Mouse (Mus musculus) stomach, postnatal 0 days (tissue): Measurements from ENCODE around the gene Barhl2. TPM values are rescaled to one million over a fixed set of nuclear protein-coding genes. Genes with fewer than 3 reads are reported as not detected.

Experiments used
- ATAC-seq: fragments of 200-750 bp; cut with Nextera tagmentation; 2 replicates; pipeline ENCODE4 v1.8.0; 2017; ENCODE audit not compliant: low FRiP score, low TSS enrichment
- DNase-seq: peaks from one replicate; pipeline ENCODE4 v3.0.0-alpha.2; 2016; ENCODE audit warnings: low spot score
- H3K27ac ChIP-seq: fragments of 300-500 bp; sonication (generic); replicated peaks from 2 replicates; pipeline ENCODE4 v1.5.1; 2014; ENCODE audit warnings: mild to moderate bottlenecking, control low read depth
- H3K27me3 ChIP-seq: fragments of 300-500 bp; sonication (generic); 2 replicates; pipeline ENCODE4 v1.6.1; 2014; ENCODE audit warnings: low read length; ENCODE audit not compliant: control insufficient read depth, insufficient read depth
- H3K36me3 ChIP-seq: fragments of 300-500 bp; sonication (generic); 2 replicates; pipeline ENCODE4 v1.6.1; 2014; ENCODE audit warnings: low read length, mixed read lengths; ENCODE audit not compliant: control insufficient read depth, insufficient read depth
- H3K4me1 ChIP-seq: fragments of 300-500 bp; sonication (generic); replicated peaks from 2 replicates; pipeline ENCODE4 v1.6.1; 2014; ENCODE audit warnings: antibody characterized with exemption; ENCODE audit not compliant: control insufficient read depth, insufficient read depth
- H3K4me2 ChIP-seq: fragments of 300-500 bp; sonication (generic); replicated peaks from 2 replicates; pipeline ENCODE4 v1.6.1; 2014; ENCODE audit warnings: low read depth, mild to moderate bottlenecking, control low read depth, moderate library complexity
- H3K4me3 ChIP-seq: fragments of 300-500 bp; sonication (generic); 2 replicates; pipeline ENCODE4 v1.5.1; 2014; ENCODE audit warnings: low read depth, low read length, control low read depth
- H3K9ac ChIP-seq: fragments of 300-500 bp; sonication (generic); 2 replicates; pipeline ENCODE4 v1.6.1; 2014; ENCODE audit warnings: mild to moderate bottlenecking, low read length, control low read depth, mixed read lengths
- H3K9me3 ChIP-seq: fragments of 300-500 bp; sonication (generic); 2 replicates; pipeline ENCODE4 v1.6.1; 2016; ENCODE audit warnings: low read length; ENCODE audit not compliant: control insufficient read depth
- CTCF ChIP-seq: IDR thresholded peaks from 2 replicates; pipeline ENCODE4 v1.5.1; 2016; ENCODE audit warnings: antibody characterized with exemption, low read depth, mild to moderate bottlenecking, moderate library complexity
- EP300 ChIP-seq: optimal IDR thresholded peaks from 2 replicates; pipeline ENCODE3; 2016; ENCODE audit warnings: antibody characterized with exemption
- WGBS: fragments of 180-500 bp; shearing (Covaris S2); extraction: QIAGEN DNeasy Blood & Tissue Kit; methylation state at CpG from one replicate; pipeline ENCODE4 v1.1.7; 2014; 5-methylcytosine and 5-hydroxymethylcytosine counted together
- polyA plus RNA-seq: library from polyadenylated mRNA; unstranded; fragments of >200 nt; fragmentation: Nextera tagmentation; extraction: Ambion mirVana; gene quantifications from 2 replicates; pipeline ENCODE4 v1.2.1, GENCODE M21; 2015

Gene Barhl2
- polyA plus RNA-seq, 1 experiment from 2014 or later: not detected

GRCm38 (mm10) chr5:106461431-106461830 is 3.5 kb upstream of the Barhl2 start:
- WGBS: 10% methylated on average over 3 of the region's 3 CpGs
- no peak for TF ChIP-seq EP300
- TF ChIP-seq CTCF: no peak
- ATAC-seq: no peak

GRCm38 (mm10) chr5:106460535-106460934 is 2.6 kb upstream of the Barhl2 start:
- Histone ChIP-seq H3K4me3 (no peak overlapping the region), H3K4me2 (no peak overlapping the region), H3K4me1 (no peaks in the 10 kb centered on the region), H3K9me3 (no peaks in the 10 kb centered on the region), H3K36me3 (no peaks in the 10 kb centered on the region), H3K27me3 (peaks cover 41% of the 10 kb centered on the region), H3K9ac (no peak overlapping the region), H3K27ac (no peak overlapping the region)
- 4% methylated on average over 17 of the region's 17 CpGs for WGBS
- TF ChIP-seq CTCF: no peak
- no peak for TF ChIP-seq EP300
- DNase-seq (no peak), ATAC-seq (no peak)

More at GRCm38 (mm10) chr5:106461431-106461830, 3.5 kb upstream of the Barhl2 start:
- Histone ChIP-seq H3K4me2 (no peak overlapping the region), H3K4me3 (no peak overlapping the region), H3K36me3 (no peaks in the 10 kb centered on the region), H3K9ac (no peak overlapping the region), H3K9me3 (no peaks in the 10 kb centered on the region), H3K27ac (no peak overlapping the region), H3K27me3 (peaks cover 45% of the 10 kb centered on the region), H3K4me1 (no peaks in the 10 kb centered on the region)
- no peak for DNase-seq

GRCm38 (mm10) chr5:106460001-106460511 is 2.1 kb upstream of the Barhl2 start:
- Histone ChIP-seq H3K4me1 (no peaks in the 10 kb centered on the region), H3K4me2 (no peak overlapping the region), H3K4me3 (no peak overlapping the region), H3K9me3 (no peaks in the 10 kb centered on the region), H3K36me3 (no peaks in the 10 kb centered on the region), H3K27ac (no peak overlapping the region), H3K27me3 (peaks cover 41% of the 10 kb centered on the region), H3K9ac (no peak overlapping the region)
- no peak for TF ChIP-seq EP300
- TF ChIP-seq CTCF: no peak
- no peak for DNase-seq
- WGBS: 3% methylated on average over 22 of the region's 22 CpGs
- no peak for ATAC-seq

- peak overlapping the region; percentile 45; the same call in 1 of the 2 replicates for H3K4me3 ChIP-seq
- no peaks in the 10 kb centered on the region for H3K36me3 ChIP-seq
- H3K27me3 ChIP-seq: peaks cover 43% of the 10 kb centered on the region
- H3K4me1 ChIP-seq: no peaks in the 10 kb centered on the region
- H3K9me3 ChIP-seq: no peaks in the 10 kb centered on the region
- TF ChIP-seq EP300: no peak
- TF ChIP-seq CTCF: no peak
- no peak overlapping the region for H3K9ac ChIP-seq
- H3K27ac ChIP-seq: no peak overlapping the region
- 1% methylated on average over 31 of the region's 31 CpGs for WGBS
- H3K4me2 ChIP-seq: no peak overlapping the region; the same call in 1 of the 2 replicates
- ATAC-seq: no peak
- DNase-seq: no peak
These were observed 1.2 kb upstream of the Barhl2 start for GRCm38 (mm10) chr5:106459120-106459641.

- peak; percentile 42; the same call in 1 of the 2 replicates for ATAC-seq
- TF ChIP-seq EP300 (no peak), CTCF (no peak)
- no peaks in the 10 kb centered on the region for H3K9me3 ChIP-seq
- no peaks in the 10 kb centered on the region for H3K36me3 ChIP-seq
- no peaks in the 10 kb centered on the region for H3K4me1 ChIP-seq
- no peak for DNase-seq
- WGBS: under 1% methylated on average over 60 of the region's 68 CpGs
- H3K4me3 ChIP-seq: peak overlapping the region; percentile 45
- H3K27me3 ChIP-seq: peaks cover 44% of the 10 kb centered on the region
- H3K27ac ChIP-seq: no peak overlapping the region
- no peak overlapping the region for H3K9ac ChIP-seq
- peak overlapping the region; percentile 61 for H3K4me2 ChIP-seq
These were observed 632 bp upstream of the Barhl2 start for GRCm38 (mm10) chr5:106458477-106459119.
